Mouse (Mus musculus) limb, embryonic 14.5 days (tissue): ENCODE results near the gene Unc93b1. TPM values are rescaled to one million over a fixed set of nuclear protein-coding genes. Genes with fewer than 3 reads are reported as not detected.

ENCODE experiments used
- ATAC-seq: fragments of 200-750 bp; cut with Nextera tagmentation; 2 replicates; pipeline ENCODE4 v1.8.0; 2017; ENCODE audit warnings: low read depth, moderate number of reproducible peaks, moderate TSS enrichment; ENCODE audit not compliant: low FRiP score
- DNase-seq: peaks from one replicate; pipeline ENCODE4 v3.0.0-alpha.2; 2015; ENCODE audit warnings: low spot score
- H3K27ac ChIP-seq: fragments of 300-500 bp; sonication (generic); replicated peaks from 2 replicates; pipeline ENCODE4 v1.5.1; 2014; ENCODE audit warnings: low read depth, mild to moderate bottlenecking, low read length, moderate library complexity, mixed read lengths
- H3K27me3 ChIP-seq: fragments of 300-500 bp; sonication (generic); 2 replicates; pipeline ENCODE4 v1.6.1; 2014; ENCODE audit warnings: low read length, mixed read lengths; ENCODE audit not compliant: control insufficient read depth, insufficient read depth
- H3K36me3 ChIP-seq: fragments of 300-500 bp; sonication (generic); 2 replicates; pipeline ENCODE4 v1.6.1; 2014; ENCODE audit warnings: mild to moderate bottlenecking, low read length, moderate library complexity, mixed read lengths; ENCODE audit not compliant: control insufficient read depth, insufficient read depth
- H3K4me1 ChIP-seq: fragments of 300-500 bp; sonication (generic); 2 replicates; pipeline ENCODE4 v1.6.1; 2014; ENCODE audit warnings: antibody characterized with exemption, low read length, mixed read lengths; ENCODE audit not compliant: control insufficient read depth, insufficient read depth
- H3K4me2 ChIP-seq: fragments of 300-500 bp; sonication (generic); replicated peaks from 2 replicates; pipeline ENCODE4 v1.6.1; 2014; ENCODE audit warnings: low read depth, mild to moderate bottlenecking, low read length, moderate library complexity; ENCODE audit not compliant: severe bottlenecking
- H3K4me3 ChIP-seq: fragments of 300-500 bp; sonication (generic); replicated peaks from 2 replicates; pipeline ENCODE4 v1.5.1; 2014; ENCODE audit warnings: low read length
- H3K9ac ChIP-seq: fragments of 300-500 bp; sonication (generic); 2 replicates; pipeline ENCODE4 v1.6.1; 2014; ENCODE audit warnings: mild to moderate bottlenecking, low read depth, low read length, moderate library complexity; ENCODE audit not compliant: severe bottlenecking
- H3K9me3 ChIP-seq: fragments of 300-500 bp; sonication (generic); 2 replicates; pipeline ENCODE4 v1.6.1; 2016; ENCODE audit warnings: low read length; ENCODE audit not compliant: control insufficient read depth
- POLR2A ChIP-seq: fragments of 200-500 bp; IDR thresholded peaks from 2 replicates; pipeline ENCODE4 v1.8.0; 2012; ENCODE audit warnings: inconsistent platforms, mild to moderate bottlenecking, moderate library complexity, borderline replicate concordance; ENCODE audit not compliant: insufficient read depth, insufficient read length; ENCODE audit errors: extremely low read depth
- WGBS: fragments of 180-500 bp; shearing (Covaris S2); extraction: QIAGEN DNeasy Blood & Tissue Kit; methylation state at CpG from one replicate; pipeline ENCODE4 v1.1.7; 2014; 5-methylcytosine and 5-hydroxymethylcytosine counted together
- polyA plus RNA-seq, 2 experiments: library from polyadenylated mRNA; depleted of rRNA in 1 of 2; stranded (reverse) in 1 of 2; unstranded in 1 of 2; fragments of >200 nt; fragmentation: Nextera tagmentation in 1 of 2; extraction: Ambion mirVana in 1 of 2; gene quantifications; 2 replicates each; pipeline versions ENCODE4 v1.2.1 to v1.2.3; 2012 to 2014

Gene Unc93b1
- polyA plus RNA-seq, 2 experiments, result 23.3 to 33.3 TPM

DNA sequence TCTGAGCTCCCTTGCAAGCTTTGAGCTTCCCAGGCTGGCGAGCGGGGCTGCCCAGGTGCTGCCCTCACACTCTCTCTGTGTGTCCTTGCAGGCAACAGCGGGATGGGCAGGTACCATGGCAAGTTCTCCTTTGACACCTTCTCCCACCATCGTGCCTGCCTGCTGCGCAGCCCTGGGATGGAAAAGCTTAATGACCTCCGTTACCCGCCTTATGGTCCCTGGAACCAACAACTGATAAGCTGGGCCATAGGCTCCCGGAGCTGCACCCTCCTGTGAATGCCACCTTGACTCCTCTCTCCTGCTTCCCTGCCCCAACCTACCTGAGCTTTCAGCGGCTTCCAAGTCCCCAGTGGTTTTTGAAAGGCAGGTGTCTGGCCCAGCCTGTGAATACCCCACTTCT, 45.9 kb downstream of the Unc93b1 start:
- H3K27ac ChIP-seq, result no peak overlapping the region
- ATAC-seq (no peak), DNase-seq (no peak)
- no peaks in the 10 kb centered on the region for H3K9me3 ChIP-seq
- H3K9ac ChIP-seq, result no peak overlapping the region
- H3K27me3 ChIP-seq, result no peaks in the 10 kb centered on the region
- TF ChIP-seq POLR2A, result no peak
- no peaks in the 10 kb centered on the region for H3K36me3 ChIP-seq
- H3K4me3 ChIP-seq, result no peak overlapping the region
- H3K4me1 ChIP-seq, result peaks cover under 1% of the 10 kb centered on the region; the same call in 1 of the 2 replicates
- 70% methylated on average over 9 of the region's 9 CpGs for WGBS
- H3K4me2 ChIP-seq, result no peak overlapping the region

DNA sequence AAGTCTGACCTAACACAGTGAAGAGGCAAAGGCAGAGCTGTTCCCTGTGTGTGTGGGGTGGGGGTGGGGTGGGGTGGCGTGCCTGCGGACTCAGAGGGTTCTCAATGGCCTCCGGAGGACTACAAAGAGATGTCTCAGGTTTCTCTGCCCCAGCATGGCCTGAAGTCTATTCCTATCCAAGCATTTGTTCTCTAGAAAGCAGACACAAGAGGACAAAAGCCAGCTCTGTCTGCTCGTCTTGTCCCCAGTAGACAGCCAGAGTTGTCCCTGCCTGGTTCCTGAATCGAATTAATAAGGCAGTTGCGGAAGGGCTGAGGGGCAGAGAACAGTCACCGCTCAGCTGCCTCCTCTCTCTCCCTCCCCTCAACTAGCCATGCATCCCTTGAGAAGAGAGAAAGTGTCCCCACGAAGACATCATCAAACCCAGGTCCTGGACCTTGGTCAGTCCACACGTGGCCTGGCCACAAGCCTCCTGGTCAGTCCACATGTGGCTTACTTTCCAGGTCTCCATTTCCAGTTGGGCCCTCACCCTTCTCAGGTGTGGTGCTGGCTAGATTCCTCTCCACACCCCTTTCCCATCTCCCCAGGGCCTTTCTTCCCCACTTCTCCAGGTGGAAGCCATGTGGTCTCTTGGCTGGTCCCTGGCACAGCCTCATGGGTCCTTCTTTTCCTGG, 48.7 kb downstream of the Unc93b1 start:
- ATAC-seq (no peak), DNase-seq (no peak)
- no peak for TF ChIP-seq POLR2A
- Histone ChIP-seq H3K4me3 (no peak overlapping the region), H3K4me2 (no peak overlapping the region), H3K9me3 (peaks cover 1% of the 10 kb centered on the region; the same call in 1 of the 2 replicates), H3K4me1 (peaks cover 13% of the 10 kb centered on the region), H3K27ac (0 out of 2 replicates have a peak overlapping the region, but pooled peaks have one; percentile 38), H3K9ac (no peak overlapping the region), H3K27me3 (no peaks in the 10 kb centered on the region), H3K36me3 (no peaks in the 10 kb centered on the region)
- WGBS, result 49% methylated on average over 9 of the region's 9 CpGs

DNA sequence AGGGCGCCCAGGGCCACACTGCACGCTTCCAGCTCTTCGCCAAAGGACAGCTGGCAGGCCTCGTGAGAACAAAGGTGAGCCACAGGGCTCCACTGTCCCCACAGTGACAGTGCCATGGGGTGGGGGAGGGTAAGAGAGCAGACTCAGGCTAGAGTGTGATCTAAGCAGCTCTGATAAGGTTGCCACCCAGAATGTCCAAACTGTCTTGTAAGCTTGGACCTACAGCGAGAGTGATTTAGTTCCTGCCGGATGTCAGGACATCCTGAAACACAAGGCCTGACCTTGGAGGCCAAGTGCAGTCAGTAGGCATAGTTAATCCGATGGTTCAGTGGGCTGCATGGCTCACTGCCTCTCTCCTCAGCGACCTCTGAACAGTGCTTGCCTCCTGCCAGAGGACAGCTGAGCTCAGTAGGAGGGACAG, 50.3 kb downstream of the Unc93b1 start:
- no peak overlapping the region for H3K4me3 ChIP-seq
- no peak overlapping the region for H3K4me2 ChIP-seq
- H3K27ac ChIP-seq, result no peak overlapping the region
- peaks cover 13% of the 10 kb centered on the region for H3K4me1 ChIP-seq
- H3K27me3 ChIP-seq, result no peaks in the 10 kb centered on the region
- ATAC-seq, result no peak
- H3K9me3 ChIP-seq, result peaks cover 4% of the 10 kb centered on the region; the same call in 1 of the 2 replicates
- no peaks in the 10 kb centered on the region for H3K36me3 ChIP-seq
- WGBS, result 55% methylated on average over 8 of the region's 8 CpGs
- DNase-seq, result no peak
- no peak overlapping the region for H3K9ac ChIP-seq
- TF ChIP-seq POLR2A, result no peak

DNA sequence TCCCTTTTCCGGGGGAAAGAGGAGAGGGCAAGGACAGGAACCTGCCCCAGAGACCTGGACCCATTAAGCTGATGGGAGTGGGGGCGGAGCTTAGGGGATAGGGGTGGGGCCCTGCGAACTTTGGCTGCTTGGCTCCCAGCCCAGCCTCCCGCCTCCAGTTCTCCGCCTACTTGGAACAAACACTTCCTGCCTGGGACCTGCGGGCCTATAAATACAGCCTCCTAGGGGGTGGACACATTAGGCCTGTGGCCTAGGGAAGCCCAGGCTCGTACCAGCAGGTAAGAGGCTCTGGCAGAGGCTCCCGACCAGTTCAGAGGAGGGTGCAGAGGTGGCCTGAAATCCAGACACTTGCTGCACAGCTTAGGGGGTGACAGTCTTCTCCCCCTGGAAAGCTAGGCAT, 51.3 kb downstream of the Unc93b1 start, which contains the start of gene Acy3:
TSS of gene Acy3 (plus strand) at position 237 of the 400 bp plus-strand sequence.
- Histone ChIP-seq H3K36me3 (no peaks in the 10 kb centered on the region), H3K4me3 (no peak within 1 kb of the TSS), H3K4me2 (peak within 1 kb of the TSS; percentile 11; the same call in 1 of the 2 replicates), H3K27ac (no peak within 1 kb of the TSS; the same call in 1 of the 2 replicates), H3K4me1 (peaks cover 13% of the 10 kb centered on the region), H3K9me3 (peaks cover 4% of the 10 kb centered on the region; the same call in 1 of the 2 replicates), H3K27me3 (no peaks in the 10 kb centered on the region), H3K9ac (peak within 1 kb of the TSS; percentile 31; the same call in 1 of the 2 replicates)
- peak; percentile 49; the same call in 1 of the 2 replicates for TF ChIP-seq POLR2A
- WGBS, result 5% methylated on average over 8 of the region's 8 CpGs
- peak; percentile 76; the same call in 1 of the 2 replicates for ATAC-seq
- DNase-seq, result peak; percentile 74

DNA sequence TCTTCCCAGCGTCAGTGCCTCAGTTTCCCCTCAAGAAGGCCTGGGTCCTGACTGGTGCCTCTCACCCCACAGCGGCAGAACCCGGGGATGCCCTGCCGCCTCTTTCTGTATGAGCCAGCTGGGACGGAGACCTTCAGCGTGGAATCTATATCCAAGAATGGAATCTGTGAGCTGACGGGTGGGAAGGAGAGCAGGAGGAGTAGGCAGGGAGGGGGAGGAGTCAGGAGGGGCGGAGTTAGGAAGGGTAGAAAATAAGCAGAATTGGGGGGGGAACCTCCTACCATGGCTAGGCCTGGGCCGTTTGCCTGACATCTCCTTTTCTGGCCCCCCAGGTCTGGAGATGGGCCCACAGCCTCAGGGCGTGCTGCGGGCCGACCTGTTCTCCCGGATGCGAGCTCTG, 53.1 kb downstream of the Unc93b1 start:
- Histone ChIP-seq H3K4me1 (peaks cover 13% of the 10 kb centered on the region), H3K27ac (no peak overlapping the region), H3K4me3 (no peak overlapping the region), H3K9me3 (peaks cover 4% of the 10 kb centered on the region; the same call in 1 of the 2 replicates), H3K27me3 (no peaks in the 10 kb centered on the region), H3K4me2 (no peak overlapping the region), H3K36me3 (no peaks in the 10 kb centered on the region), H3K9ac (no peak overlapping the region)
- no peak for ATAC-seq
- no peak for TF ChIP-seq POLR2A
- no peak for DNase-seq
- 89% methylated on average over 14 of the region's 14 CpGs for WGBS
